Mouse (Mus musculus) retina, postnatal 1 day (tissue): ENCODE data around the gene Kmo.

Experiments
- DNase-seq: peaks from one replicate; pipeline ENCODE4 v3.0.0-alpha.2; 2012

Kmo gene

DNA sequence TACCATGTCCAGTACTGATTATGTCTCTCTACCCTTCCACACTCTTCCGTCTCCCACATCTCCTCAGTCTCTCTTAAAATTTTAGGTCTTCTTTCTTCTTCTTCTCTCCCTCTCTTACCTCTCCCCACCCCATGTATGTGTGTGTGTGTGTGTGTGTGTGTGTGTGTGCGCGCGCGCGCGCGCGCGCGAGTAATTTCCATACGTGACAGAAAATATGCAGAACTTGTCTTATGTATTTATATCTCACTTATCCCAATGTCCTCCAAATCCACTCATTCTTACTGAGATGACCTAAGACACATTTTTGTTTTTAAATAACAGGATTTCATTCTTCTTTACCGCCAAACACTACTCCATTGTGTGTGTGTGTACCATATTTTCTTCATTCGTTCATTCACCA lies 12.3 kb downstream of the Kmo start:
- no peak for DNase-seq

DNA sequence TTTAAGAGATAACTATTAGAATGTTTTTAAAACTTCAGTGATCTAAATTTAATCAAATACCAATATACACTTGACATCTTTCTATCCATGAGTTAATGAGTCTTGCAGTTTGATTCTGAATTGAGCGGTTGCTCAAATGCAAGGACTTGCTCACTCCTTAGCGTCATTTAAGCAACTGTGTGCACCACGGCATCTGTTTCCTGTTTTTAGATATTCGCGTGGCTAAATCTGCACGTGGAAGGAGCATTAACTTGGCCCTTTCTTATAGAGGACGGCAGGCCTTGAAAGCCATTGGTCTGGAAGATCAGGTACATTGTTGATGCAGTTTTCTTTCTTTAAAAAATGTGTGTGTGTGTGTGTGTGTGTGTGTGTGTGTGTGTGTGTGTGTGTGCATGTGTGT lies 17.5 kb downstream of the Kmo start:
- DNase-seq = no peak

DNA sequence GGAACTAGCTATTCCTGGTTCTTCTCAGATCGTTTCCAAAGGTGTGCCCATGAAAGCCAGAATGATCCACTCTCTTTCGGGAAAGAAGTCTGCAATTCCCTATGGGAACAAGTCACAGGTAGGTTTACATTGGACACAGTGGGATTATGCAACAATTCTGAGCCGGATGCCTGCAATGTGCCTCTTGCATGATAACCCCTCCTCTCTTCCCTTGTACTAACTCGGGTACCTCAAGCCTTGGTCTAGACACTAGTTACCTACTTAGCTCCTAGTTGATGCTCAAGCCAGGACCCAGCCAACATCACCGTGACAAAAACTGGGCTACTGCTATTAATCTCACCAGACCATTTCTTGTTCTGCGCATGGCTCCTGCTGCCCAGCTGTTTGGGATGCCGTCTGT lies 18.9 kb downstream of the Kmo start:
- DNase-seq = no peak

- DNase-seq = no peak
Observed at GRCm38 (mm10) chr1:175640435-175641150, 20.4 kb downstream of the Kmo start.

- DNase-seq = no peak
Observed at GRCm38 (mm10) chr1:175643496-175644265, 23.5 kb downstream of the Kmo start.

GRCm38 (mm10) chr1:175646952-175647351 lies 26.8 kb downstream of the Kmo start:
- no peak for DNase-seq

DNA sequence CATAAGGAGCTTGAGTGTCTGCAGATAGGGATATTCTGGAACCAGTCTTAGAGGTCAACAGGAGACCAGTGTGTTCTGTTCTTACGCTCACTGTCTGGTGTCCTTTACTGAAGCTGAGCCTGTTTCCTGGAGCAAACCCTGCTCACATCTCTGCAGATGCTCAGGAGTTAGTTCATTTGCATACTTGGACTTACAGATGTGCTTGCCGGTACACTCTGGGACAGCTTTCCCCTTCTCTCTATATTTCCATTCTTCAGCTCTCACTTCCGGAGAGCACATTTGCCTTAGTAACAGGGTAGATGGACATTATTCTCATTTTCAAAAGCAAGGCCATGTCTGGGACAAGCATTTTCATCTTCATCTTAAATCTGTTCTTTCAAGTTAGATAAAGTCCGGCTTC lies 28.4 kb downstream of the Kmo start:
- no peak for DNase-seq

DNA sequence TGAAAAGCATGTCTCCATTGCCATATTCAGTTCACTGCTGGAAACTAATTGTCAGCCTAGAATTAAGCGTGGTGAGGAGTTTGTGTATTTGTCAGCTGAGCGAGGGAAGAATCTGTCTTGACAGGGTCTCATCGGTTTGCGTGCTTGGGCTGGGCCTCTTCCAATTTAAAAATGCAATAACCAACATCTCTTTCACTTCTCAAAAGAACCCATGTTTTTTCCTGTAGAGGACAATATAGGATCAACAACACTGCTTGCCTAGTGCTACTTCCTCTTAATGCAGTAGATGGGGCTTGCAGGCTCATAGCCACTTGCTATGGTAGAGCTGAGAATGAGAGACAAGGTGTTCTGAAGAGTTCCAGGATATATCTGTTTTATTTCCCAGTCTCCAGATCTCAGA lies 39.7 kb downstream of the Kmo start:
- DNase-seq = no peak

DNA sequence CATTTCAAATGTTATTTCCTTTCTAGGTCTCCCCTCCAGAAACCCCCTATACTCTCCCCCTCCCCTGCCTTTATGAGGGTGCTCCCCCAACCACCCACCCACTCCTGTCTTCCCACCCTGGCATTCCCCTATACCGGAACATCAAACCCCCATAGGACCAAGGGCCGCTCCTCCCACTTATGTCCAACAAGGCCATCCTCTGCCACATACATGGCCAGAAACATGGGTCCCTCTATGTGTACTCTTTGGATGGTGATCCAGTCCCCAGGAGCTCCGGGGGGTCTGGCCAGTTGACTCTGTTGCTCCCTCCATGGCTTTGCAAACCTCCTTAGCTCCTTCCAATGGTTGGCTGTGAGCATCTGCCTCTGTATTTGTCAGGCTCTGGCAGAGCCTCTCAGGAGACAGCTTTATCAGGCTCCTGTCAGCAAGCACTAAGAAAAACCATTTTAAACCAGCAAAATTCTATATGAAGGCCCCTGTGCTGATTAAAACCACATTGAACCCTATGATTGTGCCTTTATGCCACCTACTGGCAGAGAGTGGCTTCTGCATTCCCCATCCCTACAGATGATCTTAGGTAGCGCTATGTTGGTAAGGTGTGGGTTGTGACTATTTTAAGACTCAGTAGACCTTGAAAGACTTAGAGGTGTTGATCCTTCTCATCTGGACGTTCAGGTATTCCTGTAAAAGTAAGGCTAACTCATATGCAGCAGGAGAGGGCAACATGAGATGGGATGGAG lies 48.7 kb downstream of the Kmo start:
- DNase-seq = peak; percentile 44

GRCm38 (mm10) chr1:175669456-175669855 lies 49.3 kb downstream of the Kmo start:
- no peak for DNase-seq

DNA sequence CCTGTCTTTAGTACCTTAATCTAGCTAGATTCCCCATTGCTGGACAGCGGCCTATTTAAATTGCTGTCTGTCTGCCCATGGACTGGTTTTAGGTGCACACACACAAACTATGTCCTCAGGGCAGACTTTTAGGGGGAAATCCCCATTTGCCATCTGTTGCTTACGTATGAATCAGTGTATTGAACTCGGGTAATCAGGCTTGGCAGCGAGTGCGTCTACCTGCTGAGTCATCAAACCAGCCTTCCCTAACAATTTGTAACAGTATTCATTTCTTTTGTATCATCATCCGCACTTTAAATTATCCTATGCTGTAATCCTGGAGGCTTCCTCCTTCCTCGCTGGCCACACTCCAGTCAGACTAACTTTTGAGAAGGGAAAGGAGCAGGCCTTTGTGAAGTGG lies 49.9 kb downstream of the Kmo start:
- DNase-seq = no peak

- no peak for DNase-seq
Observed at GRCm38 (mm10) chr1:175671626-175672025, 51.4 kb downstream of the Kmo start.

DNA sequence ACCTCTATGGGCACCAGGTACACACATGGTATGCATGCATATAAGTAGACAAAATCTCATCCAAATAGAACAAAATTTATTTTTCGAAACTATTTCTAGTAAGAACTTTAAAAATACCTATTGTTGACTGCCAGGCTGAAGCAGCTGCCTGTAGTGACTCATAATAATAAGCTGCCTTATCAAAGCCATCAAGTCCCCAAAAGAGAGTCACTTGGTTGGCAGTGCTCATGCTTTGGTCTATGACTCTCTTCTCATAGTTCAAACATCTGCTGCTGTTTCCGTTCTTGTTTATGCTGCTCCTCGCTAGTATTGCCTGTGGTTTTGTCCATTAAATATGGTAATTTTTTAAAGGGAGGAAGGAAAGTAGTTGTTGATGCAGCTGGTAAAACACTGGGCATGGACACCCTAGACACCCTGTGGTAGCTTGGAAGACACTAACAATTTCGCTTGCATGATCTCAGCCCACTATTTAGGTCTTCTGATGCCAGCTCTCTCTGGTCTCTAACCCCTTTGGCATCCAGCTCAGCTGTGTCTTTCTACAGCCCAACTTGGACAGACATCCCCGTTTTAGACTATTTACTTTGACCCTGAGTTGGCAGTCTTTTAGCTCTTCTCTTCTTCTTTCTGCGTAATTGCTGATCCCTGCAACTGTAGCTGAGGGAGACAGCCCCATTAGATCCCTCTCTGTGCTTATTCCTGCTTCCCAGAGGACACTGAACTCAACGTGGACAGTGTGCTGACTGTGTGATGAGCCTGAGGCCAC lies 53.6 kb downstream of the Kmo start:
- no peak for DNase-seq

GRCm38 (mm10) chr1:175675116-175675515 lies 54.9 kb downstream of the Kmo start:
- no peak for DNase-seq

DNA sequence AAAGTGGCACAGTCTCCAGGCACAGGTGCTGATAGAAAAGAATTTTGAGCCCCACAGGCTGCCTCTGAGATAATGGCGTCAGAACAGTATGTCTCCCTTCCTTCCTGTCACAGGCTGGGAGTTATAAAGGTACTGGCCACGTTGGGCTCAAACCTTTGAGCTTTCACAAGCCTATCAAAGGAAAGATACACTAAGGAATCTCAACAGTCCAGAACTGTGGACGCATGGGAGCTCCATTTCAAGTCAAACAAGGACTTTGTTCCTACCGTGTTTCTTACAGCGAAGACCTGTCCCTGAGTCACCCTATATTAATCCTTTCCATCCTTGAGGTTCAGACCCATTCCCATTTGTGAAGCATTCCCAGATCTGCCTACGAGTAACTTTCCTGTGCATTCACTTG lies 57.3 kb downstream of the Kmo start:
- DNase-seq = no peak

DNA sequence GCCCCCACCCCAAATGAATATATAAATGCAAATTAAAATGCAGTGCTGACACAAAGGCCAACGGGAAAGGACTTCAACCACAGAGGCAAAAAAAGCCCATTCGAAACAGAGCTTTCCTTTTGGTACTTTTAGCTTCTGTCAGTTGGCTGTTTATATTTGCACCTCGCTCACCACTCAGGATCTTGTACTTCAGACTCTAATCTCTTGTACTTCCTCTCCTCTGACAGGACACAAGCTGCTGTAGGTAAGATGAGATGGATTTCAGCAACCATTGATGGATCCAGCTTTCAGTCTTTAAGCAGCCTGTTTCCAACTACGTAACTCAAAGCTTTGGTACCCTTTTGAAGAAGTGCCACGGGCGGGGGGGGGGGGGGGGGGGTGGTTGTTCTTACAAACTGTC lies 60.8 kb downstream of the Kmo start:
- no peak for DNase-seq

GRCm38 (mm10) chr1:175691686-175692245 lies 71.6 kb downstream of the Kmo start:
- DNase-seq = no peak

DNA sequence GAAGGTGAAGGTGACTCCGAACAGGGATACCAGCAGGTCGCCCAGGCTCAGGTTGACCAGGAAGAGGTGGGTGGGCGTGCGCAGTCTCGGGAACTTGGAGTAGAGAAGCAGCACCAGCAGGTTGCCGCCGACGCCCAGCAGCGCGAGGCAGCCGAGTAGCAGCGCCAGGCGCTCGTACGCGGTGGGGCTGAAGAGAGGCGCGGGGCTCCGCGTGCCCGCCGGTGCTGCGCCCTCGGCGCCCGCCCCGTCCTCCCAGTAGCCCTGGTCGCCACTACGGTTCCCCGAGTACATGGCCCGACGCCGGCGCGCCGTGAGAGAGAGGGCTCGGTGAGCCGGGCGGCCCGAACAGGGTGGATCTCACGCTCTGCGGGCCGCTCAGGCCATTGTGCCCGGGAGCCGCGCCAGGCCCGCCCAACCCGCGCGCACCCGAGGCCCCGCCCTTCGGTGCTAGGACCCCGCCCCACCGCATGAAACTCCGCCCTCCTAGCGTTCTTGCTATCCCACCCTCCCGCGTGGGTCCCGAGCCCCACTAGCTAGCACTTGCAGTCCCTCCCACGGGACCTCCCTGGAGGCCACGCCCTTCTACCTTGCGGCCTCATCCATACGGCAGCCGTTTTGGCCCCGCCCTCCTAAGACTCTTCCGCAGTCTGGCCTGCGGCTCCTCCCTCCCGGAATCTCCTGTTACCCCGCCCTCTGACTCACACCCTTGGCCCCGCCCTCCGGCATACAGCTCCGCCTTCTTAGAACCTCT lies 72.2 kb downstream of the Kmo start, which contains the start of the genes Opn3 and Chml:
Opn3 (minus strand) TSS at position 531 of the 751 bp plus-strand sequence.
Chml (minus strand) TSS at position 656 of the 751 bp plus-strand sequence.
- DNase-seq = peak; percentile 99

GRCm38 (mm10) chr1:175692997-175693361 lies 72.8 kb downstream of the Kmo start:
- no peak for DNase-seq

DNA sequence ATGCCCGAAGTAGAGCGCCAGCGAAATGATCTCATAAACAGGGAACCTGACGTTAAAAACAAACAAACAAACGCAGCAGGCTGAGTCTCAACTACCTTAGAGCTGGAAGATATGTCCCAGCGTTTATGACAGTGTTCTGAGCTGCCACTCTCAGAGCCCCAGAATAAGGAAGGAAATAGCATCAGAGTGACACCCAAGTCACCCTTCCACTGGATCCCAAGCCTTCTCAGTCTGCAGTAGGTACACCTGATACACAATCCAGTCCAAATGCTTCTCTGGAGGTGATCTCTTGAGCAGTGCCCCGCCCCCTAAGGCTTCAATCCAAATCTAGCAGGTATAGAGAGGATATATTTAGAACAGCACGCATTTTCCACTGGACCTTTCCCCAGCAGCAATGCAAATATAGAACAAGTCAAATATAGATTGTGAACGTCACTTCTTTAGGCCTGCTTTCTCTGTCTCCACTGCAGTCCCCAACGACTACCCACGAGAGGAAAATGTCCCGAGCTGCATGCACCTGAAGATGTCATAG lies 73.3 kb downstream of the Kmo start:
- no peak for DNase-seq

- DNase-seq = no peak
Observed at GRCm38 (mm10) chr1:175698293-175698692, 78.1 kb downstream of the Kmo start, which contains the start of gene Wdr64. Gene Wdr64 (plus strand): TSS chr1:175698593.
